Mouse (Mus musculus) hindbrain, embryonic 16.5 days (tissue): Measurements from ENCODE around the gene Grk3. TPM values are rescaled to one million over a fixed set of nuclear protein-coding genes. Genes with fewer than 3 reads are reported as not detected.
A peak's percentile ranks its signal among the peaks of the same experiment; 100 is the strongest.

Source experiments
- ATAC-seq: fragments of 200-750 bp; cut with Nextera tagmentation; 2 replicates; pipeline ENCODE4 v1.8.0; 2017; ENCODE audit warnings: moderate TSS enrichment, moderate library complexity
- H3K27ac ChIP-seq: fragments of 300-500 bp; sonication (generic); 2 replicates; pipeline ENCODE4 v1.5.1; 2014; ENCODE audit warnings: low read depth, mild to moderate bottlenecking, control low read depth, low read length, moderate library complexity
- H3K27me3 ChIP-seq: fragments of 300-500 bp; sonication (generic); replicated peaks from 2 replicates; pipeline ENCODE4 v1.6.1; 2014; ENCODE audit warnings: low read length; ENCODE audit not compliant: control insufficient read depth, insufficient read depth
- H3K36me3 ChIP-seq: fragments of 300-500 bp; sonication (generic); 2 replicates; pipeline ENCODE4 v1.6.1; 2014; ENCODE audit warnings: mild to moderate bottlenecking, low read length, moderate library complexity, mixed read lengths; ENCODE audit not compliant: control insufficient read depth, insufficient read depth
- H3K4me1 ChIP-seq: fragments of 300-500 bp; sonication (generic); 2 replicates; pipeline ENCODE4 v1.6.1; 2014; ENCODE audit warnings: low read depth, low read length; ENCODE audit not compliant: control insufficient read depth, insufficient read depth
- H3K4me2 ChIP-seq: fragments of 300-500 bp; sonication (generic); 2 replicates; pipeline ENCODE4 v1.6.1; 2014; ENCODE audit warnings: mild to moderate bottlenecking, low read length, control low read depth, moderate library complexity
- H3K4me3 ChIP-seq: fragments of 300-500 bp; sonication (generic); 2 replicates; pipeline ENCODE4 v1.5.1; 2014; ENCODE audit warnings: mild to moderate bottlenecking, low read length, control low read depth, moderate library complexity
- H3K9ac ChIP-seq: fragments of 300-500 bp; sonication (generic); 2 replicates; pipeline ENCODE4 v1.6.1; 2014; ENCODE audit warnings: low read depth, mild to moderate bottlenecking, control low read depth, low read length, moderate library complexity
- H3K9me3 ChIP-seq: fragments of 300-500 bp; sonication (generic); 2 replicates; pipeline ENCODE4 v1.6.1; 2014; ENCODE audit warnings: mild to moderate bottlenecking, low read length, moderate library complexity; ENCODE audit not compliant: control insufficient read depth
- WGBS: fragments of 180-500 bp; shearing (Covaris S2); extraction: QIAGEN DNeasy Blood & Tissue Kit; methylation state at CpG from one replicate; pipeline ENCODE4 v1.1.7; 2014; 5-methylcytosine and 5-hydroxymethylcytosine counted together
- polyA plus RNA-seq: library from polyadenylated mRNA; unstranded; fragments of >200 nt; fragmentation: Nextera tagmentation; extraction: Ambion mirVana; gene quantifications from 2 replicates; pipeline ENCODE4 v1.2.1, GENCODE M21; 2015

The Grk3 gene
- polyA plus RNA-seq, 1 experiment from 2014 or later = 30.8 TPM

- no peak for ATAC-seq
Measured at GRCm38 (mm10) chr5:112991245-112991644, 24.3 kb downstream of the Grk3 start.

GRCm38 (mm10) chr5:112981931-112982330 is 33.7 kb downstream of the Grk3 start:
- no peak for ATAC-seq
- H3K36me3 ChIP-seq = no peaks in the 10 kb centered on the region
- no peak overlapping the region for H3K9ac ChIP-seq
- H3K4me2 ChIP-seq = no peak overlapping the region
- WGBS = 50% methylated on average over 6 of the region's 6 CpGs
- H3K27me3 ChIP-seq = no peaks in the 10 kb centered on the region
- H3K4me1 ChIP-seq = no peaks in the 10 kb centered on the region
- H3K4me3 ChIP-seq = no peak overlapping the region
- no peaks in the 10 kb centered on the region for H3K9me3 ChIP-seq
- no peak overlapping the region for H3K27ac ChIP-seq

More at GRCm38 (mm10) chr5:112991245-112991644, 24.3 kb downstream of the Grk3 start:
- Histone ChIP-seq H3K9me3 (no peaks in the 10 kb centered on the region; the same call in 1 of the 2 replicates), H3K4me2 (no peak overlapping the region), H3K27me3 (no peaks in the 10 kb centered on the region), H3K4me3 (no peak overlapping the region), H3K36me3 (peaks cover 2% of the 10 kb centered on the region; the same call in 1 of the 2 replicates), H3K4me1 (peaks cover 2% of the 10 kb centered on the region), H3K27ac (no peak overlapping the region), H3K9ac (no peak overlapping the region)
- WGBS = 61% methylated on average over 9 of the region's 9 CpGs

GRCm38 (mm10) chr5:112979710-112980109 is 35.9 kb downstream of the Grk3 start:
- H3K27ac ChIP-seq = no peak overlapping the region; the same call in 1 of the 2 replicates
- H3K4me2 ChIP-seq = no peak overlapping the region
- no peaks in the 10 kb centered on the region for H3K36me3 ChIP-seq
- no peaks in the 10 kb centered on the region for H3K4me1 ChIP-seq
- no peaks in the 10 kb centered on the region for H3K9me3 ChIP-seq
- WGBS = 77% methylated on average over 7 of the region's 7 CpGs
- no peak for ATAC-seq
- H3K27me3 ChIP-seq = no peaks in the 10 kb centered on the region
- H3K4me3 ChIP-seq = no peak overlapping the region
- H3K9ac ChIP-seq = no peak overlapping the region

GRCm38 (mm10) chr5:112979195-112979594 is 36.4 kb downstream of the Grk3 start:
- H3K9ac ChIP-seq = no peak overlapping the region
- no peaks in the 10 kb centered on the region for H3K36me3 ChIP-seq
- WGBS = 91% methylated on average over 9 of the region's 9 CpGs
- no peaks in the 10 kb centered on the region for H3K9me3 ChIP-seq
- H3K27me3 ChIP-seq = no peaks in the 10 kb centered on the region
- no peak overlapping the region for H3K4me2 ChIP-seq
- no peaks in the 10 kb centered on the region for H3K4me1 ChIP-seq
- no peak for ATAC-seq
- no peak overlapping the region; the same call in 1 of the 2 replicates for H3K27ac ChIP-seq
- no peak overlapping the region for H3K4me3 ChIP-seq

GRCm38 (mm10) chr5:112977089-112977488 is 38.5 kb downstream of the Grk3 start:
- Histone ChIP-seq H3K4me3 (no peak overlapping the region), H3K27ac (no peak overlapping the region), H3K9ac (no peak overlapping the region), H3K4me1 (peaks cover 6% of the 10 kb centered on the region; the same call in 1 of the 2 replicates), H3K9me3 (no peaks in the 10 kb centered on the region), H3K27me3 (no peaks in the 10 kb centered on the region), H3K36me3 (no peaks in the 10 kb centered on the region), H3K4me2 (no peak overlapping the region)
- 65% methylated on average over 5 of the region's 5 CpGs for WGBS
- no peak for ATAC-seq

- Histone ChIP-seq H3K36me3 (no peaks in the 10 kb centered on the region), H3K4me1 (peaks cover 6% of the 10 kb centered on the region; the same call in 1 of the 2 replicates), H3K9me3 (no peaks in the 10 kb centered on the region), H3K4me3 (no peak overlapping the region), H3K9ac (no peak overlapping the region), H3K27ac (no peak overlapping the region; the same call in 1 of the 2 replicates), H3K27me3 (no peaks in the 10 kb centered on the region), H3K4me2 (no peak overlapping the region)
- 40% methylated on average over 7 of the region's 7 CpGs for WGBS
- ATAC-seq = peak; percentile 57
Measured at GRCm38 (mm10) chr5:112973596-112973995, 42.0 kb downstream of the Grk3 start.

GRCm38 (mm10) chr5:112972297-112972696 is 43.3 kb downstream of the Grk3 start:
- Histone ChIP-seq H3K4me2 (no peak overlapping the region), H3K4me1 (peaks cover 6% of the 10 kb centered on the region; the same call in 1 of the 2 replicates), H3K4me3 (no peak overlapping the region), H3K9ac (no peak overlapping the region), H3K27ac (no peak overlapping the region), H3K27me3 (no peaks in the 10 kb centered on the region), H3K9me3 (no peaks in the 10 kb centered on the region), H3K36me3 (no peaks in the 10 kb centered on the region)
- ATAC-seq = no peak
- WGBS = 90% methylated on average over 12 of the region's 12 CpGs

- Histone ChIP-seq H3K4me1 (peaks cover 7% of the 10 kb centered on the region; the same call in 1 of the 2 replicates), H3K9me3 (no peaks in the 10 kb centered on the region), H3K36me3 (no peaks in the 10 kb centered on the region), H3K4me3 (no peak overlapping the region), H3K27me3 (no peaks in the 10 kb centered on the region), H3K4me2 (no peak overlapping the region), H3K9ac (no peak overlapping the region), H3K27ac (no peak overlapping the region)
- 31% methylated on average over 4 of the region's 4 CpGs for WGBS
- no peak for ATAC-seq
Measured at GRCm38 (mm10) chr5:112963495-112963894, 52.1 kb downstream of the Grk3 start.

GRCm38 (mm10) chr5:112962166-112962565 is 53.4 kb downstream of the Grk3 start:
- Histone ChIP-seq H3K9me3 (no peaks in the 10 kb centered on the region), H3K4me1 (peaks cover 6% of the 10 kb centered on the region; the same call in 1 of the 2 replicates), H3K4me2 (no peak overlapping the region), H3K9ac (no peak overlapping the region), H3K27me3 (no peaks in the 10 kb centered on the region), H3K27ac (no peak overlapping the region), H3K4me3 (no peak overlapping the region), H3K36me3 (no peaks in the 10 kb centered on the region)
- WGBS = 74% methylated on average over 6 of the region's 6 CpGs
- no peak for ATAC-seq
